Mouse (Mus musculus): ENCODE measurements around the gene Gm37240. TPM values are rescaled to one million over a fixed set of nuclear protein-coding genes. Genes with fewer than 3 reads are reported as not detected.

Gene Gm37240
- polyA plus RNA-seq, 1 experiment from 2014 or later = 0.43 TPM

DNA sequence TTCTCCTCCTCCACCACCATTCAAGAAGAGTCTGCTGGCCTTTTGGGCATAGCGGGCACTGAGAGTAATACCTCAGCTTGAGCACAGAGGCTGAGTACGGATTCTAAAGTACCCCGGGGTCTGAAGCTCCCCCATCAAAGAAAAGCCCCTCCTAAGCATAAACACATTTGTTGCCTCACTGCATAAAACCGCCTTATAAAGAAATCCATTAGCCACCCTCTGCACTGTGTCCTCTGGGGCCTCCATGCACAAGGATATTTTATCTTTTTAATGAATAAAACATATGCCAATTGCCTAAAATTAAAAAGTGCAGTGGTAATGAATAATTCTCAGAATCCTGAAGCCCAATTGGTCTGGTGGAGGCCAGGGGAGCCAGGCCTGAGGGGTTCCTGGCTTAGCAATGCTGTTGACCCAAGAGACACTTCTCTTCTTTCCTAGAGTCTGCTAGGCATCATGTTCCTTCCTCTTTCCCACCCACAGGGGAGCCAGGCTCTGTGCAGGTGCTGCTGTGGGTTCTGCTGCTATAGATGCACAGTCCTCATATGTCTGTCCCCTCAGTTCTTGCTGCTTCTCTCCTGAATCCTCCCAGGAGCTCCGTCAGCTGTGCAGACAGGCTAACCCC, 463.8 kb downstream of the Gm37240 start:
- Histone ChIP-seq H3K4me1 (replicated peaks; ENCODE audit: control insufficient read depth, insufficient read depth, low read length) (no peaks in the 10 kb centered on the region), H3K9me3 (ENCODE audit: control insufficient read depth, low read length) (no peaks in the 10 kb centered on the region), H3K4me2 (ENCODE audit: low read depth, low read length, severe bottlenecking) (no peak overlapping the region), H3K4me3 (ENCODE audit: low read depth, low read length) (no peak overlapping the region), H3K27me3 (ENCODE audit: control insufficient read depth, insufficient read depth, low read length) (no peaks in the 10 kb centered on the region), H3K36me3 (ENCODE audit: control insufficient read depth, insufficient read depth, low read length) (no peaks in the 10 kb centered on the region), H3K9ac (ENCODE audit: low read length) (no peak overlapping the region), H3K27ac (ENCODE audit: low read depth, low read length) (no peak overlapping the region)
- DNase-seq (ENCODE audit: low spot score) (no peak), ATAC-seq (replicated peaks; ENCODE audit: low FRiP score) (no peak)
- 65% methylated on average over 5 of the region's 5 CpGs for WGBS

DNA sequence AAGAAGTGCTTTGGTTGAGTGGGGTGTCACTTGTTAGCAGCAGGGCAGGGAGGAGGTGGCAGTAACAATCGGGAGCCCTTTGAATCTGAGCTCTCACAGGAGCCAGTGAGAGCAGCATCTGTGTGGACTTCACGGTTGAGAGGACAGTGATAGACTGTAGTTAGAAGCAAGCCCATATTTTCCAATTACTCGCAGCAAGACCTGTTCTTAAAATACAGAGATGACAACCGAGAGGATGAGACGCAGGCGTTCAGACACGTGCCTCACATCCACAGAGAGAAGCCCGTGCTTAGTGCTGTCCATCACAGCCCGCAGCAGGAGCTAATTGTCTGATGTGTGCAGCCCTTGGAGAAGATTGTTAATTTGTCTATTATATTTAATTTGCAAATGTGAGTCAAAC, 465.9 kb downstream of the Gm37240 start:
- no peak overlapping the region for H3K27ac ChIP-seq (ENCODE audit: low read depth, low read length)
- DNase-seq (ENCODE audit: low spot score) = no peak

DNA sequence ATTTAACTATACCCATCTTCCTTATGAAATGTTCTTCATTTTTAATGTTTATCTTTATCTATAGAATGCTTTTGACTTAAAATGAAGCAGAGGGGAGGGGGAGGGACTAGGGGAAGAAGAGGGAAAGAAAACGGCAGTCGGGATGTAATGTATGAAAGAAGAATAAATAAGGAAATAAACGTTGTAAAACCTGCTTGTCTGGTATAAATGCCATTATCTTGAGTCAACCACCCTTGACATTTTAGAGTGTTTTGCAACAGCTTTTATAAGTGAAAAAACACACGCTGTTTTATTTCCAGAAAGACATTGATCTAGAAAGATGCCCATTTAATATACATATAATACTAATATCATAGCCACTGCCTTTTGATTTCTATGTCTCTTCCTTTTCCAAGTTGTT, 469.7 kb downstream of the Gm37240 start:
- DNase-seq (ENCODE audit: low spot score) (no peak), ATAC-seq (replicated peaks; ENCODE audit: low FRiP score) (no peak)
- Histone ChIP-seq H3K27ac (ENCODE audit: low read depth, low read length) (no peak overlapping the region), H3K36me3 (ENCODE audit: control insufficient read depth, insufficient read depth, low read length) (no peaks in the 10 kb centered on the region), H3K9ac (ENCODE audit: low read length) (no peak overlapping the region), H3K4me3 (ENCODE audit: low read depth, low read length) (no peak overlapping the region), H3K4me1 (replicated peaks; ENCODE audit: control insufficient read depth, insufficient read depth, low read length) (no peaks in the 10 kb centered on the region), H3K27me3 (ENCODE audit: control insufficient read depth, insufficient read depth, low read length) (no peaks in the 10 kb centered on the region), H3K9me3 (ENCODE audit: control insufficient read depth, low read length) (no peaks in the 10 kb centered on the region), H3K4me2 (ENCODE audit: low read depth, low read length, severe bottlenecking) (no peak overlapping the region)
- 87% methylated on average over 4 of the region's 4 CpGs for WGBS

More for the DNA sequence above, 465.9 kb downstream of the Gm37240 start:
- ATAC-seq (replicated peaks; ENCODE audit: low FRiP score) = no peak
- Histone ChIP-seq H3K9ac (ENCODE audit: low read length) (no peak overlapping the region), H3K4me1 (replicated peaks; ENCODE audit: control insufficient read depth, insufficient read depth, low read length) (no peaks in the 10 kb centered on the region), H3K36me3 (ENCODE audit: control insufficient read depth, insufficient read depth, low read length) (no peaks in the 10 kb centered on the region), H3K4me3 (ENCODE audit: low read depth, low read length) (no peak overlapping the region), H3K9me3 (ENCODE audit: control insufficient read depth, low read length) (no peaks in the 10 kb centered on the region), H3K4me2 (ENCODE audit: low read depth, low read length, severe bottlenecking) (no peak overlapping the region), H3K27me3 (ENCODE audit: control insufficient read depth, insufficient read depth, low read length) (no peaks in the 10 kb centered on the region)
- 85% methylated on average over 9 of the region's 9 CpGs for WGBS

DNA sequence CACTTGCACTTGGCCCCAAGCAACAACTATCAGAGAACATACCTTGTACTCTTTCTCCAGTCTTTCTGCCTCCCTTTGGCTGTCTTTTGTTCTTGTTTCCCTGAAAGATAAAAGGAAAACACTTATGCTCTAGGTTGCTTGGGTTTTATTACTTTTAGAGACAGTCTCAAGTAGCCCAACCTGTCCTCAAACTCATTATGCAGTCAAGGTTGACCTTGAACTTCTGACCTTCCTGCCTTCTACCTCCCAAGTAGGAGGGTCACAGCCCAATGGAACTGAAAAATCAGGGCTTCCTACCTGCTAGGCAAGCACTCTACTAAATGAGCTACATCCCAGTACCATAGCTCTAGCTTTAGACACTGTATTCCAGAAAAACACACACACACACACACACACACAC, 488.5 kb downstream of the Gm37240 start:
- DNase-seq (ENCODE audit: low spot score) (no peak), ATAC-seq (replicated peaks; ENCODE audit: low FRiP score) (no peak)
- Histone ChIP-seq H3K27me3 (ENCODE audit: control insufficient read depth, insufficient read depth, low read length) (no peaks in the 10 kb centered on the region), H3K36me3 (ENCODE audit: control insufficient read depth, insufficient read depth, low read length) (no peaks in the 10 kb centered on the region), H3K4me1 (replicated peaks; ENCODE audit: control insufficient read depth, insufficient read depth, low read length) (no peaks in the 10 kb centered on the region), H3K27ac (ENCODE audit: low read depth, low read length) (no peak overlapping the region), H3K9me3 (ENCODE audit: control insufficient read depth, low read length) (no peaks in the 10 kb centered on the region), H3K4me2 (ENCODE audit: low read depth, low read length, severe bottlenecking) (no peak overlapping the region), H3K4me3 (ENCODE audit: low read depth, low read length) (no peak overlapping the region), H3K9ac (ENCODE audit: low read length) (no peak overlapping the region)

DNA sequence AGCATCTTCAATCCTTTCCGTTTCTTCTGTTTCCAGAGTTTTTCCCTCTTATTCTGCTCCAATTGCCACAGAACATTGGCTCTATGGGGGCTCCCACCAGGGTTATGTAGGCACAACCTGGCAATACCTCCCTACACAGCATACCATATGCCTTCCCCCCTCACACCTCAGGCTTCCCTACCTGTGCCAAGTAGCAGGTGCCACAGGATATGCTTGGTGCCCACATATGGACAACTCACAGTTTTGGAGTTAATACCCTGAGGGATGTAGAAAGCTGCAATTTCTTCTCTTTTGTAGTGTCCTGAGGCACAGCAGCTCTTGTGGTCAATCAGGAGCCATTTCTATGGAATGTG, 488.9 kb downstream of the Gm37240 start:
- no peaks in the 10 kb centered on the region for H3K36me3 ChIP-seq (ENCODE audit: control insufficient read depth, insufficient read depth, low read length)
- H3K4me2 ChIP-seq (ENCODE audit: low read depth, low read length, severe bottlenecking) = no peak overlapping the region
- no peaks in the 10 kb centered on the region for H3K9me3 ChIP-seq (ENCODE audit: control insufficient read depth, low read length)
- ATAC-seq (replicated peaks; ENCODE audit: low FRiP score) (no peak), DNase-seq (ENCODE audit: low spot score) (no peak)
- H3K4me1 ChIP-seq (replicated peaks; ENCODE audit: control insufficient read depth, insufficient read depth, low read length) = no peaks in the 10 kb centered on the region
- H3K9ac ChIP-seq (ENCODE audit: low read length) = no peak overlapping the region
- 85% methylated on average over 1 of the region's 1 CpGs for WGBS
- no peaks in the 10 kb centered on the region for H3K27me3 ChIP-seq (ENCODE audit: control insufficient read depth, insufficient read depth, low read length)
- no peak overlapping the region for H3K4me3 ChIP-seq (ENCODE audit: low read depth, low read length)
- no peak overlapping the region for H3K27ac ChIP-seq (ENCODE audit: low read depth, low read length)

DNA sequence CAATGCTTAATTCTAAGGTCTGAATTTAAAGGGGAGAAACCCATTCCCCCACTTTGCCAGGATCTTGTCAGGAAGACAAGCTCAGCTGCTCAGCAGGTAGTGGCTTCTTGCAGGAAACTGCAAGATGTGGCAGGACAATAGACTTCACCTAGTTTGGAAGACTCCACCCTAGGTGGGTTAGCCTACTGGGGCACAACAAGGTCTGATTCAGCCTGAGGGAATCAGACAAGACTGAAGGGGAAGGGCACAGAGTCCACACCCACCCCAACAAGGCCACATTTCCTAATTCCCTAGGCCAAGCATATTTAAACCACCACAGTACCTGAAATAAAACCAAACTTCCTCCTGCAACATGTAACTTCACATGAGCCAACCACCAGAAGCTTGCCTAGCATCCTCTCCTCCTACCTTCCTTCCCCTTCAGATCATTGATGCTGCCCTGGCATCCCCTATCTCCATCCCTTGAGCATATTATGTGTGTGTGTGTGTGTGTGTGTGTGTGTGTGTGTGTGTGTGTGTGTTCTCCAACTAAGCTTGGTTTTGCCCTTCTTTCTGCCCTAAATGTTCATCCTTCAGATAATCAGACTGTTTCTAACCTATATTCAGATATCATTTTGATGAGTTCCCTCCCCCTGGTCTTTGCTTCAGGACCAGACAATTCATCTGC, 489.4 kb downstream of the Gm37240 start:
- ATAC-seq (replicated peaks; ENCODE audit: low FRiP score) = no peak
- Histone ChIP-seq H3K4me1 (replicated peaks; ENCODE audit: control insufficient read depth, insufficient read depth, low read length) (no peaks in the 10 kb centered on the region), H3K27me3 (ENCODE audit: control insufficient read depth, insufficient read depth, low read length) (no peaks in the 10 kb centered on the region), H3K9me3 (ENCODE audit: control insufficient read depth, low read length) (no peaks in the 10 kb centered on the region), H3K4me3 (ENCODE audit: low read depth, low read length) (no peak overlapping the region), H3K36me3 (ENCODE audit: control insufficient read depth, insufficient read depth, low read length) (no peaks in the 10 kb centered on the region), H3K4me2 (ENCODE audit: low read depth, low read length, severe bottlenecking) (no peak overlapping the region), H3K27ac (ENCODE audit: low read depth, low read length) (no peak overlapping the region), H3K9ac (ENCODE audit: low read length) (no peak overlapping the region)
- no peak for DNase-seq (ENCODE audit: low spot score)

DNA sequence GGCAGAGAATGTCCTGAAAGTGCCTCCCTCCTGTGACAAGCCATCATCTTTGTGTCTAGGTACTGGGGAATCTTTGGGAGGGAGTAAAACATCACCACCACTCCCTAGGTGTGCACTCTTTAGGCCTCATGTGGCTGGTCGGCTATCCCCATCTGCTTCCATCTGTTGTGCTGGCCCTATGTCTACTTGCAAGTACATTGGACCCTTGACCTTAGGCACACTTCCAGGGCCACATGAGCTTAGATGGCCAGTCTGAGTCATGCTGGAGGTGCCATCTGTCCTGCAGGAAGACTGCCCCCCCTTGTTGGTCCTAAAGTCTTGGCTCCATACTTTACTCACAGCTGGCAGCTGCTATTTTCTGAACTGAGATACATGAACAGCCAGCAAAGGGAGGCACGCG, 493.9 kb downstream of the Gm37240 start:
- Histone ChIP-seq H3K36me3 (ENCODE audit: control insufficient read depth, insufficient read depth, low read length) (no peaks in the 10 kb centered on the region), H3K4me3 (ENCODE audit: low read depth, low read length) (no peak overlapping the region), H3K4me2 (ENCODE audit: low read depth, low read length, severe bottlenecking) (no peak overlapping the region), H3K27me3 (ENCODE audit: control insufficient read depth, insufficient read depth, low read length) (no peaks in the 10 kb centered on the region), H3K9ac (ENCODE audit: low read length) (no peak overlapping the region), H3K27ac (ENCODE audit: low read depth, low read length) (no peak overlapping the region), H3K9me3 (ENCODE audit: control insufficient read depth, low read length) (no peaks in the 10 kb centered on the region), H3K4me1 (replicated peaks; ENCODE audit: control insufficient read depth, insufficient read depth, low read length) (no peaks in the 10 kb centered on the region)
- DNase-seq (ENCODE audit: low spot score) (no peak), ATAC-seq (replicated peaks; ENCODE audit: low FRiP score) (no peak)
- WGBS = 96% methylated on average over 3 of the region's 3 CpGs

DNA sequence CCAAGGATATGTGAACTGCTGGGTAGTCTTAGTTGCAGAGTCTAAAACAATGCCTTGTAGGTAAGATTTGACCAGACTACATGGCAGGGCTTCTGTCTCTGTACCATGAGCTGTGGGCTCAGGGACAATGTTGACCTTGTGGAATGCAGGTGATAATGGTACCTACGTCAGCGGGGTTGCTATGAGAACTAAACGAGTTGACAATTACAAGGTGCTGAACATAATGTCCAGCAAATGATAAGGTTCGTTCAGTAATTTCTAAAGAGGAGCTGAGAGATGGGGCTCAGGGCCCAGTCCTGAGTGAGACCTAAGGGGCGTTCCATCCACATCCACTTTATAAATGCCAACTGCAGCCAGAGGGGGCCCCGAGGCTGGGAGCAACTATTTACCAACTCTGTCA, 495.6 kb downstream of the Gm37240 start:
- ATAC-seq (replicated peaks; ENCODE audit: low FRiP score) (no peak), DNase-seq (ENCODE audit: low spot score) (no peak)
- Histone ChIP-seq H3K27ac (ENCODE audit: low read depth, low read length) (no peak overlapping the region), H3K9ac (ENCODE audit: low read length) (no peak overlapping the region), H3K27me3 (ENCODE audit: control insufficient read depth, insufficient read depth, low read length) (no peaks in the 10 kb centered on the region), H3K4me3 (ENCODE audit: low read depth, low read length) (no peak overlapping the region), H3K36me3 (ENCODE audit: control insufficient read depth, insufficient read depth, low read length) (no peaks in the 10 kb centered on the region), H3K9me3 (ENCODE audit: control insufficient read depth, low read length) (no peaks in the 10 kb centered on the region), H3K4me2 (ENCODE audit: low read depth, low read length, severe bottlenecking) (no peak overlapping the region), H3K4me1 (replicated peaks; ENCODE audit: control insufficient read depth, insufficient read depth, low read length) (no peaks in the 10 kb centered on the region)
- 91% methylated on average over 6 of the region's 6 CpGs for WGBS

DNA sequence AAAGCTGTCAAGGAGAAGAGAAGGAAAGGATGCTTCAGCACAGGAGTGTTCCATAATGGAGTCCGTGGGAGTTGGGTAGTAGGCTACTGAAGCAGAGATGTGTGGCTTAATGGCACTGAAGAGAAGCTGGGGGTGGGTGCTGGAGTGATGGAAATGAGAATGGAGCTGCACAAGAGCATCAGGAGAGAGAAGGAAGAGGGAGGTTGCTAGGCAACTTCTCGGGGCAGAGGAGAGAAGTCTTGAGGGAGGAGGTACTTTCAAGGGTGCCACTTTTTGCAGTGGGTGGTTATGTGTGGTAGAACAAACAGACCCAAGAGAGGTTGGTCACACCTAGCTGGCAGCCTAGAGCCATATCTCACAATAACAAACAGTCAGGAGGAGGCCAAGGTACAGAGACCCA, 496.2 kb downstream of the Gm37240 start:
- no peak overlapping the region for H3K9ac ChIP-seq (ENCODE audit: low read length)
- H3K4me3 ChIP-seq (ENCODE audit: low read depth, low read length) = no peak overlapping the region
- WGBS = 79% methylated on average over 2 of the region's 2 CpGs
- DNase-seq (ENCODE audit: low spot score) (no peak), ATAC-seq (replicated peaks; ENCODE audit: low FRiP score) (no peak)
- no peak overlapping the region for H3K27ac ChIP-seq (ENCODE audit: low read depth, low read length)
- no peaks in the 10 kb centered on the region for H3K9me3 ChIP-seq (ENCODE audit: control insufficient read depth, low read length)
- H3K4me1 ChIP-seq (replicated peaks; ENCODE audit: control insufficient read depth, insufficient read depth, low read length) = no peaks in the 10 kb centered on the region
- H3K27me3 ChIP-seq (ENCODE audit: control insufficient read depth, insufficient read depth, low read length) = no peaks in the 10 kb centered on the region
- no peaks in the 10 kb centered on the region for H3K36me3 ChIP-seq (ENCODE audit: control insufficient read depth, insufficient read depth, low read length)
- no peak overlapping the region for H3K4me2 ChIP-seq (ENCODE audit: low read depth, low read length, severe bottlenecking)

All from forebrain, embryonic 11.5 days (tissue).